Mouse (Mus musculus) gastrocnemius, adult 8-10 months (tissue): ENCODE measurements at regions not wholly inside any gene's neighbourhood (a gene's known extent, or its start where the extent isn't known, plus 50 kb on each side); places are given as distances from the start of the nearest gene placed in this dataset.
A peak's percentile ranks its signal among the peaks of the same experiment; 100 is the strongest.

Source experiments
- DNase-seq, 2 experiments: peaks; one replicate each; pipeline ENCODE4 v3.0.0; 2022; ENCODE audit warnings: low spot score in 2 of 2

DNA sequence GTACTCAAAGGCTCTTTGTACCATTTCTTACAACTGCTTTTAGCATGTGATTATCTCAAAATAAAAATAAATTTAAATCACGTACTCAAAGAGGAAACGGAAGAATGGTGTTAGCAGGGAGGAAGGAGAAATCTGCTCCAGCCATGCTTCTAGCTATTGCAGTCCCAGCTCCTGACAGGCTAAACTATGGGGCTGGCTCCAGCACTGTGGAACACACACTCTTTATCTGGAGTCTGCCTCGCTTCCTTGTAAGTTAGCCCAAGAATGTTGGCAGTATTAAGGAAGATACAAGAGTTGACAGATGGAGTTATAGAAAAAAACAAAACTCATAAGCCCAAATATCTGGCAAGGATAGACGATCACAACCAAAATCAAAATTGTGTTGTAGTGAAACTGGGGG, 161.5 kb upstream of the AI593442 start:
- no peak for DNase-seq

GRCm38 (mm10) chr9:52839996-52840395, 160.4 kb upstream of the AI593442 start:
- no peak for DNase-seq

DNA sequence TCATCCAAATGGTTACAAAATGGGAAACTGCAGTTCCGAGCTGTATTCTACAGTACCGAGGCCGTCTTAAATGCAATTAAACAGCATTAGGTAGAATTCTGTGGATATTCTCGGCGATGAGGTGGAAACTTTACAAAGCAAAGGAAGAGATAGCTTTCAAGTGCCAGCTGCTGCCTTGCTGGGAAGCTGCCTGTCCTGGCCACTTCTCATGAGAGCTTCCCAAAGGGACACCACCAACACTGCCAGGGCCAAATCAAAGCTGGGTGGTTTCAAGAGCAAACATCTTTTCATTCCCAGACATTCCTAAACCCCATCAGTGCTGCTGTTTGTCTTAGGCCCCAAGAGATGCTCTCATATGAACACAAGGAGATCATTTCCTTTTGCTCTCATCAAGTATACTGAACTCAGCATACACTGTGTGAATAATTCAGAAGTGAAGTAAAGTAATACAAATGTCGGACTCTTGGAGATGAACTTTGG, 156.6 kb upstream of the AI593442 start:
- no peak for DNase-seq

GRCm38 (mm10) chr9:52835481-52836150, 156.0 kb upstream of the AI593442 start:
- no peak for DNase-seq

- DNase-seq, result no peak
Observed at GRCm38 (mm10) chr9:52826781-52827180, 147.2 kb upstream of the AI593442 start.

- DNase-seq, result no peak
Observed at GRCm38 (mm10) chr9:52816309-52816708, 136.7 kb upstream of the AI593442 start.

DNA sequence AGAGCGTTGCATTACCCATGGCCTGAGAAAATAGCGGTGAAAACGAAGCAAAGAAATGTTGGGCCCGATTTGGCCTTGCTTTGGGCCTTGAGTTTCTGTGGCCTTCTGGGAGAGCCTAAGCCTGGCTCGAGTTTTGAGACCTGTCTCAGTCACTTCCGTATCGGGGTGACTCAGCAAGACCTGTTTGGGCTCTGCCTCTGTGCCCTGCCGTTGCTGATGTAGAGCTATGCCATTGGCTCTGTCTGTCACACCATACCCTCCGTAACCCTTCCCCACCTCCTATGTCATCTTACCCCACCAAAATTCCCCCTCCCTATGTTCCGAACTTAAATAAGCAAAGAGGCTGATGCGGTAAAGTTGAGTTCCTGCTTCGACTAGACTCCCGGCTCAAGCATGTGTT, 123.4 kb upstream of the AI593442 start:
- no peak for DNase-seq

DNA sequence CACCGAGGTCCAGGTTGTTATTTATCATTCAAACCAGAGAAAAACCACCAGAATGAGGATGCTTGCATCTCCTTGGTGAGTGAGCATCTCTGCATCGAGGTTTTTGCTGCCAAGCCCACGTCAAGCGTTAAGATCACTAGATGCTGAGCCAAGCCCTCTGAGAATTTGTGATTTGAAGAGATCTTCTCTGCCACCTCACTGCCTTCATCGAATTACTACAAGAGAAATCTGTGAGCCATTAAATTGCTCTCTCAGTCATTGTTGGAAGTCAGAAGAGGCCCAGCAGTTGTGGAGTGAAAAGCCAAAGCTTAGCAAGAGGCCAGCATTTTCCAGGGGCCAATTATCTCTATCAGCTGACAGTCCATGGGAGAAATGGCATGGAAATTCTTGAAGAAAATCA, 122.2 kb upstream of the AI593442 start:
- DNase-seq, result no peak

GRCm38 (mm10) chr9:52800476-52800875, 120.9 kb upstream of the AI593442 start:
- DNase-seq, result no peak

DNA sequence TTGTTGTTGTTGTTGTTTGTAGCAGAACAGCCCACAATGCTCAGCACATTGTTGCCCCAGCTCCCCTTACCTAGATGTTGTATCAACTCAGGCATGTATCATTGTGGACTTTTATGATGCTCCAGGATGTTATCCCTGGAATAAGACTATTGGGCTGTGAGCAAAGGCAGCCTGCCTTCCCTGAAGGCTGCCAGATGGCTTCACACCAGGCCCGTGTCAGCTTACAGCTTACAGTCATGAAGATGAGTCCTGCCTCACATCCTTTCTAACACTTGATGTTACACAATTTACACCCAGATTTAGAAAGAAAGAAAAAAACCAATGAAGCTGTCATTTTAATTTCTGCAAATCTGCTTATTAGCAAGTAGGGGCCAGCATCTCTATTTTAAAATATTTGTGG, 113.0 kb upstream of the AI593442 start:
- DNase-seq, result peak in 1 of 2 experiments; percentile 56

- DNase-seq, result no peak
Observed at GRCm38 (mm10) chr9:52782520-52782919, 102.9 kb upstream of the AI593442 start.

DNA sequence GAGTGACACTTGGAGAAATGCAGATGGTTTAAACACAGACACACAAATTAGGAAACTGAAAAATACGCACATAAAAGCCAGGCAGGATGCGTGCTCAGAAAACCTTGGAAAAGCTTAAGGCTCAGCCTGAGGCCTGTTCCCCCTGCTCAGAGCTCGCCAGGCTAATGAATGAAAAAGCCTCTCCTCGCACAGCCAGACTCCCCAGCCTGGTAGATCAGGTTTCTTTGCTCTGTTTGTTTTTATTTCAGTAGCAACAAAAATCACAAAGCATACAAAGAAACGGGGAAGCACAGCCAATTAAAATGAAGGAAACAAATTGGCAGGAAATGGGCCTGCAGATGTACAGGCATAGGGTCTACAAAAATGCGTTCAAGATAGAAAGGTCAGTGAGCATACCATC, 97.0 kb upstream of the AI593442 start:
- no peak for DNase-seq

DNA sequence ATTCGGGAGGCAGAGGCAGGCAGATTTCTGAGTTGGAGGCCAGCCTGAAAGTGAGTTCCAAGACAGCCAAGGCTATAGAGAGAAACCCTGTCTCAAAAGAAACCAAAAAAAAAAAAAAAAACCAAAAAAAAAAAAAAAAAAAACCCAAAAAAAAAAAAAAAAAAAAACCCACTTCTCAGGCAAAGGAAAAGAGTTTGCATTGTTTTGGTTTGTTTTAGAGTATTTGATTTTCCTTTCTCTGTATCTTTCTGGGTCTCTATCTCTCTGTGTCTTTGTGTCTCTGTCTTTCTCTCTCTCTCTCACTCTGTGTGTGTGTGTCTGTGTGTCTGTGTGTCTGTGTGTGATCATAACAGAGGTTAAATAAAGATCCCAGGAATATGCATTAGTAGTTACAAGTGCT, 95.7 kb upstream of the AI593442 start:
- DNase-seq, result no peak

DNA sequence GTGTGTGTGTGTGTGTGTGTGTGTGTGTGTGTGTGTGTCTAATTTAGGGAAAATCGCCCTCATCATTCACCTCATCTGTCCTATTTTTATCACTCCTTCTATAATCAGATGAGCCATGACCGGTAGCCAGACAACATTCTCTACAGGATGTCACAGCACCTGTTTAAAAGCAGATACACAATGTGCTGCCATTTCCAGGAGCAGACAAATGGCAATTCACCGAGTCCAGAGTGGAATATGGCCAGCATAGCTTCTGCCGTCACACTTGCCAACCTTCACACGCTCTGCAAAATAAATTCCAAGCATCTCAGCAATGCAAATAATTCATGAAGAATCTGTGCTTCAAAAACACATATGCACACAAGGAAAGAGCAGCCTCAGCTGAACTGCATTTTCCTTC, 88.5 kb upstream of the AI593442 start:
- no peak for DNase-seq

DNA sequence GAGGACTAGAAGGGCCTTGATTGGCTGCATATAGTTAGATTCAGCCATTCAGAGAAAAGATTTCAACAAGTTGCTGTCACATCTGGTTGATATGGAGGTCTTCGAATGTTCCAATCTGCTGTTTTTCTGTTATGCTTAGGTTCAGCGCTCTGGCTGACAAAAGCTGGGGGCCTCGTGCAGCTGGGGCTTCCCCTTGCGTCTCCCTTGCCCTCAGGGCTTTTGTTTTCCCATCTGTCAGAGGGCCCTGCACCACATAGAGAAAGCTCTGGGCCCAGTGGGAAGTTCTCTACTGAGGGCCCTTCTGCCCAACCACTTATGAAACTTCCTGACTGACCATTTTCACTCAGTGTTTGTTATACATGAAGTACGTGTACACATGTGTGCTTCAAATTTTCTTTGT, 86.2 kb upstream of the AI593442 start:
- no peak for DNase-seq

- no peak for DNase-seq
Observed at GRCm38 (mm10) chr9:52762836-52763235, 83.3 kb upstream of the AI593442 start.

DNA sequence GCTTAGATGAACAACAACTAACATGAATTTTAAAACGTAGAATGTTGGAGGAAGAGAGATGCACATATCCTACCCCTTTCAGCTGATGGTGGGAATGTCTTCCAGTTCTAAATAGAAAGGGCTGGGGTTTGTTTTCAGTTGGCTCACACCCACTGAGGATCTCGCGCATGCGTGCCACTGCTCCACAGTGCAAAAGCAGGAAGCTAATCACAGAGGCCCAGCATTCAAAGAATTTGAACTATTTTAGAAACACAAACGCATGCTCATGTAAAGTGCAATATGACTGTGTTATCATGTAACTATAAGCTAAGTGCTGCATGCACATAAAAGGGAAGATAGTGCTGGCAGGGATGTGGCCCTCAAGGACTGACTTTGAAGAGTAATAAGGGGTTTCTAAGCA, 81.7 kb upstream of the AI593442 start:
- no peak for DNase-seq

DNA sequence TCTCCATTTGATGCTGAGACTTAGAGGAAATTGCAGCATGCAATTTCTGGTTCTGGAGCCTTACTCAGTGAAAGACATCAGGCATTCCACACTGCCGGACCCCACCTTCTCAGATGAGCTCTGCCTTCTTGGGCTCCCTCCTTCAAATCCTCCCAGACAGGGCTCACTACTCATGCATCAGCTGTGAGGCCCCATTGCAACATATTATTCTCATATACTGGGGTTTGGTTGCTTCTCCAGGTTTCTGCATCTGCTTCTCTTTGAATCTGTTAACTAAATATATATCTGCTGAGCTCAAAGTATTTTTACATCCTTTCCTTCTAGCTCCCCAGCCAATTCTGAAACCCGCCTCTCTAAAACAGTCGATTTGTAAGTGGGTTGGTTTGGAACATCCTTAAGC, 68.8 kb upstream of the AI593442 start:
- no peak for DNase-seq

DNA sequence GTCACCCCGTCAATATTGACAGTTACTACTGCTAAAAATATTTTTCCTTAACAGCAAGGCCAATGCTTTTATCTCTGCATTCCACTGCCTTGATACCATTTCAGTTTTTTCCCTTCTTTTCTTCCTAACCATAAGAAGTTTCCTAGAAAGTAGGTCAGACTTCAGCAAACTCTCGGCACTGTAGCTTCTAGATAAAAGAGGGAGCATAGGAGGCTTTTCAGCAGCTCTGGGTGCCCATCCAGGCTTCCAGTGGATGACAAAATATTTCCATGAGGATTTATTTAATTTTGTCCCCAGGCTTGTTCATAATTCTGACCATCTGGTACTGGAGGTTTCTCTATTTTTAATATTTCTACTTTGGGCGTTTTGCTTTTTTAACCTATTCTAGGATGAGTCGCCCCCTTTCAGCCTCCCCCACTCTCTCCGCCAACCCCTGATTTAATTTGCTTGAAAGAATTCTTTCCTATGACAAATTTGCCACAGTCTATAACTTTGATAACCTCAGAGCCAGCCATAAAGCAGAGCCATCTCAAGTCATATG, 59.0 kb upstream of the AI593442 start:
- DNase-seq, result no peak
